Mouse (Mus musculus) cortical plate, adult 2 months (tissue): ENCODE measurements around the gene Wdr77.
"Not testable (repeated sequence)": the region's sequence is repeated elsewhere in the genome, so short reads cannot be mapped to it uniquely, and the experiment has no call there.

Experiments
- CTCF ChIP-seq: fragments of 200-500 bp; IDR thresholded peaks from 2 replicates; pipeline ENCODE4 v1.5.1; 2011; ENCODE audit warnings: mild to moderate bottlenecking, control low read depth, low read length; ENCODE audit not compliant: insufficient read depth; ENCODE audit errors: extremely low read depth
- POLR2A ChIP-seq: fragments of 200-500 bp; IDR thresholded peaks from 2 replicates; pipeline ENCODE4 v1.6.1; 2011; ENCODE audit warnings: mild to moderate bottlenecking, low read length, control low read depth; ENCODE audit not compliant: insufficient read depth; ENCODE audit errors: extremely low read depth

- not testable (repeated sequence) for TF ChIP-seq POLR2A, CTCF
Measured at GRCm38 (mm10) chr3:105920743-105921142, 38.4 kb upstream of the Wdr77 start.
